Mouse (Mus musculus) kidney, adult 8-10 months (tissue): ENCODE data around the gene Gjc3.

Experiments used
- DNase-seq, 2 experiments: peaks; one replicate each; pipeline ENCODE4 v3.0.0; 2022

The Gjc3 gene

GRCm38 (mm10) chr5:137909564-137910262, 53.2 kb downstream of the Gjc3 start:
- DNase-seq = no peak
